Mouse (Mus musculus): ENCODE data around the gene Ifng. TPM values are rescaled to one million over a fixed set of nuclear protein-coding genes. Genes with fewer than 3 reads are reported as not detected.

Ifng gene
- total RNA-seq, 2 experiments from 2014 or later = not detected

DNA sequence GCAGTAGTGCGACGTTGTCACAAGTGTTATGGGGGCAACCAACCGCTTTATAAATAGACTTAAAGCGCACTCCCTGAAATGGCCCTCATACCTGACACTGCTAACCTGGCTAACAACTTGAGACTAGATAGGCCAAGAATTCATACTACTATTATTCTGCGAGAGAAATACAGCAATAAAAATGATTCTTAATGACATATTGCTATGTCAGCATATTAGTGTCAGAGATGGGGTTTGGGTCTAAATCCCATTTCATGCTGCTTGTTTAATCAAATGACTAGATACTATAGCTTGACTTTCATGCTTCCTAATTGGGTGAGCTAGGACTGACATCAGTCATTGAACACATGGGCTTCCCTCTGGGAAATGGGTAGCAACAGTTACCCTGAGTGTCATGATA, 39.3 kb downstream of the Ifng start:
- no peak for DNase-seq

DNA sequence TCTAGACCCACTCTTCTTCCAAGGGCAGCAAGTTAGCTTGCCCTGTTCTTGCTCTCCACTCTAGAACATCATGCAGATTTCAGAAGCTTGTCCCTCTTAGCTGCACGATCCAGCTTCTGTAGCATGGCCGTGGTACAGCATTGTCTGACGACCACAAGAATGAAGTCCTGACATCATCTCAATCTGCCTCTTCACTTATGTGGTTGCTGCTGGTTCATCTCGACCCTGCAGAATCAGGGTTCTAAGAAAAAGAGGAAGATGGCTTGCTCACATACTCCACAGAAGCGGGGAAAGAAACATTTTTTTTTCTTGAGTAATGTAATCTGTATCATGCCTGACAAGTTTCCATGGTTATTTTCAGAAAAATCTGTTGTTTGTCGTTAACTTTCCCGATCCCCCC, 39.9 kb downstream of the Ifng start:
- no peak for DNase-seq

DNA sequence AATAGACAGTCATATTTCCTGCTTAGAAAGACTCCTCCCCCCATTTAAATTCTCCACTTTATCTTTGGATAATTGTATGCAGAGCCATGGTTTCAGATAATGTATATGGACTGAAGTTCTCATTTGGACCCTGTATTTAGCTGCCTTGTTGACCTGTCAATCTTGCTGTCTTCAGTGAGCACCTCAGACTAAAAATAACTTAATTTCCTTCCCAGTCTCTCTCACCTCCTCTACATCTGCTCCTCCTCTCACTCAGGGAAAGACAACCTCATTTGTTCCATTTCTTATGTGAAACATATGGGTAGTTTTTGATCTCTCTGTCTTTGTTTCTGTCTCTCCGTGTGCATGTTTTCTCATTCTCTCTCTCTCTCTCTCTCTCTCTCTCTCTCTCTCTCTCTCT, 53.3 kb downstream of the Ifng start:
- no peak for DNase-seq

DNA sequence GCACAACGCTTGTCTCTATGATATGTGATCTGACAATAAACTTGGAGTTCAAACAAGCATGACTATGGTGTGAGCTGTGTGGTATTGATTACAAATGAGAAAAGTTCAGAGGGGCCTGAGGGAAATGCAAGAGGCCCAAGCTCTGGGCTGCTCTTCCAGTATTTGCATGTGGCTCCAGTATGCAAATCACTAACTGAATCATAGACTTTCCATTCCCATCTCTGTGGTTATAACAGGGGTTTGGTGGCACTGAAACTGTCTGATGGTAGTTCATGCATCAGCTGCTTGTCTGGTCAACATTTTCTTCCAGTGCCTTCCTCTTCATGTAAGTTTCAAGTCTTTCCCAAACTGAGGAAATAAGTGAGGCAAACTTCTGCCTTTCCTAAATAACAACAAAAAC, 54.5 kb downstream of the Ifng start:
- no peak for DNase-seq

Other genes with a start within 250 kb of the Ifng start
- gene Il22, start 236.1 kb upstream of the Ifng start, total RNA-seq (2021) = not detected
- gene Gm32717, start 200.3 kb upstream of the Ifng start, total RNA-seq (2021) = under 1 TPM; 0.56 to 0.57 TPM
- gene Gm32802, start 182.4 kb upstream of the Ifng start, total RNA-seq (2021) = under 1 TPM; 0.56 to 0.57 TPM
- gene Iltifb, start 146.0 kb upstream of the Ifng start, total RNA-seq (2021) = not detected
- not detected for gene Gm9040, start 114.1 kb upstream of the Ifng start, total RNA-seq (2021)
- not detected for gene Gm9044, start 108.6 kb upstream of the Ifng start, total RNA-seq (2021)
- gene Gm9045, start 103.2 kb upstream of the Ifng start, total RNA-seq (2021) = not detected
- gene Gm9046, start 97.8 kb upstream of the Ifng start, total RNA-seq (2021) = not detected
- not detected for gene Gm9048, start 92.4 kb upstream of the Ifng start, total RNA-seq (2021)
- gene Gm9049, start 86.9 kb upstream of the Ifng start, total RNA-seq (2021) = not detected

All from heart, postnatal 4 days (tissue).